Mouse (Mus musculus) midbrain, embryonic 11.5 days (tissue): ENCODE results near the gene Nop53. TPM values are rescaled to one million over a fixed set of nuclear protein-coding genes. Genes with fewer than 3 reads are reported as not detected.

Experiments used
- ATAC-seq: fragments of 200-750 bp; cut with Nextera tagmentation; 2 replicates; pipeline ENCODE4 v1.8.0; 2017; ENCODE audit warnings: moderate TSS enrichment, moderate library complexity; ENCODE audit not compliant: low FRiP score
- DNase-seq: peaks from one replicate; pipeline ENCODE4 v3.0.0; 2015; ENCODE audit warnings: low spot score; ENCODE audit errors: missing footprints
- H3K27ac ChIP-seq: fragments of 300-500 bp; sonication (generic); 2 replicates; pipeline ENCODE4 v1.5.1; 2014; ENCODE audit warnings: low read depth, low read length
- H3K27me3 ChIP-seq: fragments of 300-500 bp; sonication (generic); 2 replicates; pipeline ENCODE4 v1.6.1; 2014; ENCODE audit warnings: mild to moderate bottlenecking, low read length, moderate library complexity, mixed read lengths; ENCODE audit not compliant: control insufficient read depth, insufficient read depth
- H3K36me3 ChIP-seq: fragments of 300-500 bp; sonication (generic); 2 replicates; pipeline ENCODE4 v1.6.1; 2014; ENCODE audit warnings: mild to moderate bottlenecking, low read length, moderate library complexity, mixed read lengths; ENCODE audit not compliant: control insufficient read depth, insufficient read depth
- H3K4me1 ChIP-seq: fragments of 300-500 bp; sonication (generic); 2 replicates; pipeline ENCODE4 v1.6.1; 2014; ENCODE audit warnings: low read length; ENCODE audit not compliant: control insufficient read depth, insufficient read depth
- H3K4me2 ChIP-seq: fragments of 300-500 bp; sonication (generic); 2 replicates; pipeline ENCODE4 v1.6.1; 2014; ENCODE audit warnings: mild to moderate bottlenecking, moderate library complexity
- H3K4me3 ChIP-seq: fragments of 300-500 bp; sonication (generic); 2 replicates; pipeline ENCODE4 v1.5.1; 2014; ENCODE audit warnings: low read depth, low read length
- H3K9ac ChIP-seq: fragments of 300-500 bp; sonication (generic); 2 replicates; pipeline ENCODE4 v1.6.1; 2014; ENCODE audit warnings: low read length
- H3K9me3 ChIP-seq: fragments of 300-500 bp; sonication (generic); 2 replicates; pipeline ENCODE4 v1.6.1; 2016; ENCODE audit warnings: low read length; ENCODE audit not compliant: control insufficient read depth
- WGBS: fragments of 180-500 bp; shearing (Covaris S2); extraction: QIAGEN DNeasy Blood & Tissue Kit; methylation state at CpG from one replicate; pipeline ENCODE4 v1.1.7; 2014; 5-methylcytosine and 5-hydroxymethylcytosine counted together
- polyA plus RNA-seq: library from polyadenylated mRNA; unstranded; fragments of >200 nt; fragmentation: Nextera tagmentation; extraction: Ambion mirVana; gene quantifications from 2 replicates; pipeline ENCODE4 v1.2.1, GENCODE M21; 2014

Gene Nop53
- polyA plus RNA-seq, 1 experiment from 2014 or later, result 186 TPM

DNA sequence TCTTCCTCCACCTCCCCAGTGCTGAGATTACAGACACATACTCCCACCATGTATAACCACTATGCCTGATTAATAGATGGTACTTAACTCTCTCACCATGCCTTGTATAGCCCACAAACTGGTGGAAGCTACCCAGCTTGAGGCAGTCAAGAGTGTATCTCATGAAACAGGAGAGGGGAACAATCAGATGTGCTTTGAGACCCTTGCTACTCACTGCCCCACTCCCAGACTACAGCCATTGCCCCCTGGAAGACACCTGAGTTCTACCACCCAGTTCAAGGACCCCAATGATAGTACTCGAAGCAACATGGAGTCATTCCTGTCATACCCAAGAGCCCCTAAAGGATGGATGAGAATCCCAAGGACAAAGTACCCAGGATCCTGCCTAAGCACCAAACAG lies 39.3 kb downstream of the Nop53 start:
- Histone ChIP-seq H3K9ac (no peak overlapping the region), H3K4me2 (no peak overlapping the region), H3K4me3 (no peak overlapping the region), H3K9me3 (no peaks in the 10 kb centered on the region), H3K36me3 (no peaks in the 10 kb centered on the region), H3K4me1 (no peaks in the 10 kb centered on the region; the same call in 1 of the 2 replicates), H3K27ac (no peak overlapping the region), H3K27me3 (no peaks in the 10 kb centered on the region)
- WGBS, result 95% methylated on average over 1 of the region's 1 CpGs
- ATAC-seq, result no peak
- no peak for DNase-seq

DNA sequence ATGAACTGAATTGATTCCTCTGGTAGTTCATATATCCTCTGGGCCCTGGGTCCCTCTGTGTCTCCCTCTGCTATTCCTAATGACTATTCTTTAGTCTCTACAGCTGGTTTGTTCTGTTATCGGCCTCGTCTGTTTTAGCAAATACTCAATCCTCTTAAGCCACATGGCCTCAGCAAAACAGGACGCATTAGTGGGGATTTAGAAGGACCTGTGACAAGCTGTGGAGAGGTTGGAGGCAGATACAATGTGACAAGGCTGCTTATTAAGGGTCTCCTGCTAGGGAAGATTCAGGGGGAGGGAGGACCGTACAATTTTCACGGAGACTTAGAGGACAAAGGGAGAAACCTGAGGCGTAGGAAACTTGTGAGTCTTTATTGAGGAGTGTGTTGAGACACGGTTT lies 40.0 kb downstream of the Nop53 start:
- H3K4me3 ChIP-seq, result no peak overlapping the region
- no peaks in the 10 kb centered on the region for H3K27me3 ChIP-seq
- H3K36me3 ChIP-seq, result no peaks in the 10 kb centered on the region
- H3K4me2 ChIP-seq, result no peak overlapping the region
- no peaks in the 10 kb centered on the region; the same call in 1 of the 2 replicates for H3K4me1 ChIP-seq
- ATAC-seq, result no peak
- H3K27ac ChIP-seq, result no peak overlapping the region
- no peak for DNase-seq
- WGBS, result 33% methylated on average over 7 of the region's 7 CpGs
- no peak overlapping the region for H3K9ac ChIP-seq
- H3K9me3 ChIP-seq, result no peaks in the 10 kb centered on the region

DNA sequence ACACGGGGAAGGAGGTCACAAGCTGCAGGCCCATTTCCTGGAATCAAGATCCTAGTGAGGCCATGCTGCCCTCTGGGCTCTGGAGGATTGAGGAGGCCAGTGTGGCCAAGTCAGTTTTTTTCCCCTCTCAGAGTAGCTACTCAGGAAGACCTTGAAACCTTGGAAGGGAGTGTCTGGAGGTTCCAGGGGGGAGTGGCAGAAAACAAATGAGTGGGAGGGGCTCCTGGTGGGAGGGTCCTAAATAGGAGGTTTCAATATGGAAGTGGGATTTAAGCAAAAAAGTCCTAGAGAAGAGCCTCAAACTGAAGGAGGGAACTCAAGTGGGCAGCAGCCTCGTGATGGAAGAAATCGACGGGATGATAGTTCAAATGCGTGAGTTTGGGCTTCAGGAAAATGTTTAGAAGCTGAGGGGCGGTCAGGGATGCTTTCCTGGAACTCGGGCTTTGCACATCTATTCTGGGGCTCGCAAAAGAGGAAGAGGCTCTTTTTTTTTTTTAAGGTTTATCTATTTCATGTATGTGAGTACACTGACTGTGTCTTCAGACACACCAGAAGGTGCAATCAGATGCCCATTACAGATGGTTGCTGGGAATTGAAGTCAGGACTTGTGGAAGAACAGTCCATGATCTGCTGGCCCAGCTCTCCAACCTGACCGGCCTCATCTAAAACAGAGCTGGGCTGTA lies 44.4 kb downstream of the Nop53 start:
- no peak overlapping the region for H3K9ac ChIP-seq
- no peak for ATAC-seq
- no peak overlapping the region for H3K4me3 ChIP-seq
- no peak overlapping the region for H3K27ac ChIP-seq
- 82% methylated on average over 9 of the region's 9 CpGs for WGBS
- H3K4me1 ChIP-seq, result no peaks in the 10 kb centered on the region; the same call in 1 of the 2 replicates
- H3K9me3 ChIP-seq, result no peaks in the 10 kb centered on the region
- H3K4me2 ChIP-seq, result no peak overlapping the region
- H3K27me3 ChIP-seq, result no peaks in the 10 kb centered on the region
- no peak for DNase-seq
- H3K36me3 ChIP-seq, result no peaks in the 10 kb centered on the region

DNA sequence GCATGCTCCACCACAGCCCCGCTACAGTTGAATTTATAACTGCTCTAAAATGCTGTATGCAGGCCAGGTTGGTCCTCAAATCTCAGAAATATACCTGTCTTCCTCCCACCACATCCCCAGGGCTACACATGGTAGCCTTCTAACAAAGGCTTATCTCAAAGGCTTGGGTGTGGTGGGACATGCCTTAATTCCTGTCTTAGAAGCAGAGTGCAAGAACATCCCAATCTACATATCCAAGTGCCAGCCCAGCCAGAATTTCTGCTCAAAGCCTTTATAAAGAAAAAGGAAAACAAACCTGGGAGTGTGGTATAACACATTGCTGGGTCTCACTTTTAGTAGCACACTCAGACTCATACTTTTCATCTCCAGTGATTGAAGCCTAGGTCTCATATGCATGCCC lies 51.6 kb downstream of the Nop53 start:
- ATAC-seq, result no peak
- H3K9ac ChIP-seq, result no peak overlapping the region

More for the DNA sequence above, 51.6 kb downstream of the Nop53 start:
- 79% methylated on average over 1 of the region's 1 CpGs for WGBS
- DNase-seq, result no peak
- H3K27ac ChIP-seq, result no peak overlapping the region
- H3K4me3 ChIP-seq, result no peak overlapping the region
- no peaks in the 10 kb centered on the region for H3K27me3 ChIP-seq
- H3K4me1 ChIP-seq, result no peaks in the 10 kb centered on the region
- no peak overlapping the region for H3K4me2 ChIP-seq
- H3K9me3 ChIP-seq, result no peaks in the 10 kb centered on the region
- H3K36me3 ChIP-seq, result no peaks in the 10 kb centered on the region

Other genes starting within 250 kb of the Nop53 start
- not detected in 2 replicates for gene Obox5, start 195.9 kb downstream of the Nop53 start, polyA plus RNA-seq
- gene Obox6, start 106.4 kb downstream of the Nop53 start, polyA plus RNA-seq, result not detected in 2 replicates
- gene Crx, start 66.1 kb downstream of the Nop53 start, polyA plus RNA-seq, result 0.20 and 0.51 TPM in 2 replicates
- 0.08 and 0.36 TPM in 2 replicates for gene Crxos, start 63.5 kb downstream of the Nop53 start, polyA plus RNA-seq
- 1,003 and 1,028 TPM in 2 replicates for gene Selenow, start 23.7 kb downstream of the Nop53 start, polyA plus RNA-seq
- 8.9 and 10.9 TPM in 2 replicates for gene Ehd2, start 21.5 kb upstream of the Nop53 start, polyA plus RNA-seq
- 5.0 and 6.1 TPM in 2 replicates for gene Bicra, start 101.8 kb upstream of the Nop53 start, polyA plus RNA-seq
- gene Zfp541, start 115.7 kb upstream of the Nop53 start, polyA plus RNA-seq, result not detected in 2 replicates
- 162 and 165 TPM in 2 replicates for gene Napa, start 152.4 kb upstream of the Nop53 start, polyA plus RNA-seq
- 16.2 and 18.2 TPM in 2 replicates for gene Kptn, start 173.8 kb upstream of the Nop53 start, polyA plus RNA-seq
- 0.27 and 0.34 TPM in 2 replicates for gene Slc8a2, start 183.8 kb upstream of the Nop53 start, polyA plus RNA-seq
- gene Meis3, start 229.0 kb upstream of the Nop53 start, polyA plus RNA-seq, result 74.7 and 80.7 TPM in 2 replicates